Mouse (Mus musculus): ENCODE results near the gene 2700097O09Rik.
A peak's percentile ranks its signal among the peaks of the same experiment; 100 is the strongest.
"Not testable (repeated sequence)": the region's sequence is repeated elsewhere in the genome, so short reads cannot be mapped to it uniquely, and the experiment has no call there.

2700097O09Rik gene

GRCm38 (mm10) chr12:55079726-55080600, at the start of gene 2700097O09Rik, which contains the start of gene Srp54a:
2700097O09Rik (minus strand) TSS chr12:55080110.
Srp54a (plus strand) TSS chr12:55080262.
- DNase-seq, result peak; percentile 92

GRCm38 (mm10) chr12:55124731-55125130, 44.8 kb upstream of the 2700097O09Rik start:
- not testable (repeated sequence) for DNase-seq

- not testable (repeated sequence) for DNase-seq
Observed at GRCm38 (mm10) chr12:55124242-55124641, 44.3 kb upstream of the 2700097O09Rik start, which contains the start of gene Fam177a. Fam177a (plus strand) TSS chr12:55124469.

GRCm38 (mm10) chr12:55112616-55113015, 32.7 kb upstream of the 2700097O09Rik start:
- DNase-seq, result not testable (repeated sequence)

GRCm38 (mm10) chr12:55092127-55092526, 12.2 kb upstream of the 2700097O09Rik start:
- DNase-seq, result not testable (repeated sequence)

GRCm38 (mm10) chr12:55080601-55080942, 662 bp upstream of the 2700097O09Rik start:
- not testable (repeated sequence) for DNase-seq

- not testable (repeated sequence) for DNase-seq
Observed at GRCm38 (mm10) chr12:55078706-55079105, 1.2 kb downstream of the 2700097O09Rik start.

GRCm38 (mm10) chr12:55075296-55075695, 4.6 kb downstream of the 2700097O09Rik start:
- peak; percentile 57 for DNase-seq

GRCm38 (mm10) chr12:55073686-55074085, 6.2 kb downstream of the 2700097O09Rik start:
- DNase-seq, result no peak

GRCm38 (mm10) chr12:55072495-55072894, 7.4 kb downstream of the 2700097O09Rik start:
- DNase-seq, result no peak

- no peak for DNase-seq
Observed at GRCm38 (mm10) chr12:55062141-55062540, 17.8 kb downstream of the 2700097O09Rik start.

- no peak for DNase-seq
Observed at GRCm38 (mm10) chr12:55061006-55061405, 18.9 kb downstream of the 2700097O09Rik start.

- DNase-seq, result no peak
Observed at GRCm38 (mm10) chr12:55060212-55060898, 19.6 kb downstream of the 2700097O09Rik start.

- DNase-seq, result no peak
Observed at GRCm38 (mm10) chr12:55059812-55060211, 20.1 kb downstream of the 2700097O09Rik start.

- no peak for DNase-seq
Observed at GRCm38 (mm10) chr12:55058865-55059615, 20.9 kb downstream of the 2700097O09Rik start.

GRCm38 (mm10) chr12:55056703-55057102, 23.2 kb downstream of the 2700097O09Rik start:
- no peak for DNase-seq

- DNase-seq, result no peak
Observed at GRCm38 (mm10) chr12:55054551-55055241, 25.2 kb downstream of the 2700097O09Rik start.

- DNase-seq, result no peak
Observed at GRCm38 (mm10) chr12:55053267-55053666, 26.6 kb downstream of the 2700097O09Rik start.

GRCm38 (mm10) chr12:55051210-55052173, 28.4 kb downstream of the 2700097O09Rik start:
- DNase-seq, result no peak

GRCm38 (mm10) chr12:55049731-55050353, 30.1 kb downstream of the 2700097O09Rik start:
- no peak for DNase-seq

- no peak for DNase-seq
Observed at GRCm38 (mm10) chr12:55041011-55041410, 38.9 kb downstream of the 2700097O09Rik start.

All from cerebellum, adult 8-10 months (tissue).